Comparison of ENCODE assay signal across 27 mouse cellular contexts in genomic region chr9:61700576-61700975, GRCm38 (mm10).
DNase-seq lines count a peak whose midpoint lies in the region; ATAC-seq lines count a peak whose summit lies in the region.
"Had no signal": no experiment of that assay in that cellular context is flagged by ENCODE, and none has a peak within 500 bp of the region (broad histone marks: within the 10 kb centered on the region; RNA-seq: fewer than 3 reads in every experiment).

No protein-coding gene starts in this region.

- peaks cover 52% of the 10 kb centered on the region for H3K4me1 ChIP-seq in limb, embryonic 12.5 days (replicated peaks)
- peaks cover 7% of the 10 kb centered on the region for H3K4me1 ChIP-seq in neural tube, embryonic 15.5 days

- H3K4me3 ChIP-seq in limb, embryonic 12.5 days (replicated peaks), result no peak overlapping the region
- no peak overlapping the region for H3K4me3 ChIP-seq in neural tube, embryonic 15.5 days (replicated peaks)
- H3K4me3 ChIP-seq: embryonic facial prominence, embryonic 12.5 days; embryonic facial prominence, embryonic 15.5 days; forebrain, embryonic 15.5 days; heart, adult 2 months; heart, embryonic 10.5 days; heart, embryonic 13.5 days; hindbrain, embryonic 12.5 days; hindbrain, embryonic 15.5 days had no signal

- no peak for ATAC-seq in limb, embryonic 12.5 days (ENCODE audit: insufficient number of reproducible peaks, insufficient read depth, low FRiP score, low TSS enrichment, low read depth)
- ATAC-seq in neural tube, embryonic 15.5 days (ENCODE audit: low FRiP score), result no peak
- ATAC-seq: forebrain, embryonic 15.5 days; intestine, postnatal 0 days; Patski had no signal

- 0 out of 2 replicates have a peak overlapping the region, but pooled peaks have one; percentile 3 for H3K9ac ChIP-seq in limb, embryonic 12.5 days (replicated peaks)
- H3K9ac ChIP-seq in neural tube, embryonic 15.5 days (replicated peaks), result no peak overlapping the region
- H3K9ac ChIP-seq: embryonic facial prominence, embryonic 12.5 days; embryonic facial prominence, embryonic 15.5 days; forebrain, embryonic 15.5 days; heart, embryonic 13.5 days; hindbrain, embryonic 12.5 days; hindbrain, embryonic 15.5 days had no signal

- WGBS in limb, embryonic 12.5 days, result 74% methylated on average over 6 of the region's 6 CpGs
- WGBS in neural tube, embryonic 15.5 days, result 85% methylated on average over 6 of the region's 6 CpGs

- H3K9me3 ChIP-seq in limb, embryonic 12.5 days, result no peaks in the 10 kb centered on the region
- no peaks in the 10 kb centered on the region for H3K9me3 ChIP-seq in neural tube, embryonic 15.5 days (replicated peaks)
- H3K9me3 ChIP-seq: embryonic facial prominence, embryonic 12.5 days; embryonic facial prominence, embryonic 15.5 days; forebrain, embryonic 15.5 days; G1E; heart, embryonic 10.5 days; heart, embryonic 13.5 days; hindbrain, embryonic 12.5 days; hindbrain, embryonic 15.5 days had no signal

- H3K27ac ChIP-seq in limb, embryonic 12.5 days, result no peak overlapping the region
- H3K27ac ChIP-seq in neural tube, embryonic 15.5 days (replicated peaks), result no peak overlapping the region
- H3K27ac ChIP-seq: embryonic facial prominence, embryonic 12.5 days; embryonic facial prominence, embryonic 15.5 days; forebrain, embryonic 15.5 days; heart, adult 2 months; heart, embryonic 10.5 days; heart, embryonic 13.5 days; hindbrain, embryonic 12.5 days; hindbrain, embryonic 15.5 days had no signal

- no peaks in the 10 kb centered on the region for H3K36me3 ChIP-seq in limb, embryonic 12.5 days
- no peaks in the 10 kb centered on the region for H3K36me3 ChIP-seq in neural tube, embryonic 15.5 days
- H3K36me3 ChIP-seq: embryonic facial prominence, embryonic 12.5 days; embryonic facial prominence, embryonic 15.5 days; forebrain, embryonic 15.5 days; G1E; heart, embryonic 10.5 days; heart, embryonic 13.5 days; hindbrain, embryonic 12.5 days; hindbrain, embryonic 15.5 days had no signal

- H3K4me2 ChIP-seq in limb, embryonic 12.5 days, result no peak overlapping the region
- H3K4me2 ChIP-seq in neural tube, embryonic 15.5 days, result no peak overlapping the region
- H3K4me2 ChIP-seq: embryonic facial prominence, embryonic 12.5 days; embryonic facial prominence, embryonic 15.5 days; forebrain, embryonic 15.5 days; heart, embryonic 13.5 days; hindbrain, embryonic 12.5 days; hindbrain, embryonic 15.5 days had no signal

- peaks cover 24% of the 10 kb centered on the region for H3K27me3 ChIP-seq in limb, embryonic 12.5 days
- H3K27me3 ChIP-seq in neural tube, embryonic 15.5 days (replicated peaks), result peaks cover 22% of the 10 kb centered on the region
- H3K27me3 ChIP-seq: Patski had no signal

- DNase-seq in adrenal gland, adult (ENCODE audit: inconsistent age in 2 of 2, low spot score in 1 of 2), result peak; percentile 41 to 74
- DNase-seq in adrenal gland, postnatal 4 days (ENCODE audit: low spot score in 2 of 2), result no peak
- peak; percentile 42 for DNase-seq in adrenal gland, postnatal 10 days
- peak; percentile 49 to 58 for DNase-seq in adrenal gland, postnatal 36 days
- no peak for DNase-seq in thymus, postnatal 4 days
- DNase-seq in frontal cortex, postnatal 25 days (ENCODE audit: low spot score in 2 of 2), result no peak
- DNase-seq: B cell, adult 2 months; cerebellum, adult 18-20 months; cerebellum, adult 9-10 months; cerebellum, postnatal 14 days; gastrocnemius, postnatal 10 days; gastrocnemius, postnatal 36 days; heart, adult 2 months; heart, postnatal 14 days; heart, postnatal 4 days had no signal

Comparison
In these comparisons a context has a peak if more than half of its experiments do, and no peak if none do; other contexts are left out.
1. DNase-seq: peak in adrenal gland, adult (2 of 2), adrenal gland, postnatal 10 days (single experiment) and adrenal gland, postnatal 36 days (2 of 2); none in adrenal gland, postnatal 4 days (0 of 2), thymus, postnatal 4 days (single experiment) and frontal cortex, postnatal 25 days (0 of 2).